Mouse (Mus musculus) embryonic facial prominence, embryonic 14.5 days (tissue): ENCODE results near the gene Ptprs. TPM values are rescaled to one million over a fixed set of nuclear protein-coding genes. Genes with fewer than 3 reads are reported as not detected.

Experiments used
- ATAC-seq: fragments of 200-750 bp; cut with Nextera tagmentation; 2 replicates; pipeline ENCODE4 v1.8.0; 2017; ENCODE audit warnings: low read depth, moderate number of reproducible peaks, moderate TSS enrichment
- DNase-seq: peaks from one replicate; pipeline ENCODE4 v3.0.0-alpha.2; 2015; ENCODE audit warnings: low spot score
- H3K27ac ChIP-seq: fragments of 300-500 bp; sonication (generic); replicated peaks from 2 replicates; pipeline ENCODE4 v1.5.1; 2014; ENCODE audit warnings: low read depth, mild to moderate bottlenecking, low read length, moderate library complexity
- H3K27me3 ChIP-seq: fragments of 300-500 bp; sonication (generic); replicated peaks from 2 replicates; pipeline ENCODE4 v1.6.1; 2014; ENCODE audit warnings: low read length; ENCODE audit not compliant: control insufficient read depth, insufficient read depth
- H3K36me3 ChIP-seq: fragments of 300-500 bp; sonication (generic); 2 replicates; pipeline ENCODE4 v1.6.1; 2014; ENCODE audit warnings: low read length, mixed read lengths; ENCODE audit not compliant: control insufficient read depth, insufficient read depth
- H3K4me1 ChIP-seq: fragments of 300-500 bp; sonication (generic); 2 replicates; pipeline ENCODE4 v1.6.1; 2014; ENCODE audit warnings: antibody characterized with exemption, low read length; ENCODE audit not compliant: control insufficient read depth, insufficient read depth
- H3K4me2 ChIP-seq: fragments of 300-500 bp; sonication (generic); 2 replicates; pipeline ENCODE4 v1.6.1; 2014; ENCODE audit warnings: low read depth, mild to moderate bottlenecking, low read length, moderate library complexity, mixed read lengths
- H3K4me3 ChIP-seq: fragments of 300-500 bp; sonication (generic); 2 replicates; pipeline ENCODE4 v1.5.1; 2014; ENCODE audit warnings: low read depth, mild to moderate bottlenecking, low read length
- H3K9ac ChIP-seq: fragments of 300-500 bp; sonication (generic); 2 replicates; pipeline ENCODE4 v1.6.1; 2014; ENCODE audit warnings: low read depth, mild to moderate bottlenecking, low read length, moderate library complexity, mixed read lengths
- H3K9me3 ChIP-seq: fragments of 300-500 bp; sonication (generic); 2 replicates; pipeline ENCODE4 v1.6.1; 2016; ENCODE audit warnings: low read length; ENCODE audit not compliant: control insufficient read depth
- WGBS: fragments of 180-500 bp; shearing (Covaris S2); extraction: QIAGEN DNeasy Blood & Tissue Kit; methylation state at CpG from one replicate; pipeline ENCODE4 v1.1.7; 2014; 5-methylcytosine and 5-hydroxymethylcytosine counted together
- polyA plus RNA-seq: library from polyadenylated mRNA; unstranded; fragments of >200 nt; fragmentation: Nextera tagmentation; extraction: Ambion mirVana; gene quantifications from 2 replicates; pipeline ENCODE4 v1.2.1, GENCODE M21; 2014

The Ptprs gene
- polyA plus RNA-seq, 1 experiment from 2014 or later, result 104 TPM

GRCm38 (mm10) chr17:56474311-56474830 is 1.9 kb downstream of the Ptprs start:
- Histone ChIP-seq H3K36me3 (no peaks in the 10 kb centered on the region), H3K4me1 (peaks cover 47% of the 10 kb centered on the region), H3K4me3 (peak overlapping the region; percentile 66), H3K27me3 (peaks cover 29% of the 10 kb centered on the region), H3K4me2 (peak overlapping the region; percentile 96), H3K9ac (peak overlapping the region; percentile 92), H3K9me3 (0 out of 2 replicates have a peak, but pooled peaks cover 4% of the 10 kb centered on the region), H3K27ac (no peak overlapping the region)
- no peak for DNase-seq
- WGBS, result 7% methylated on average over 9 of the region's 32 CpGs
- no peak for ATAC-seq

GRCm38 (mm10) chr17:56473611-56473905 is 2.7 kb downstream of the Ptprs start:
- Histone ChIP-seq H3K4me1 (peaks cover 48% of the 10 kb centered on the region), H3K27me3 (peaks cover 29% of the 10 kb centered on the region), H3K9ac (peak overlapping the region; percentile 92), H3K9me3 (0 out of 2 replicates have a peak, but pooled peaks cover 4% of the 10 kb centered on the region), H3K36me3 (no peaks in the 10 kb centered on the region), H3K27ac (no peak overlapping the region), H3K4me2 (peak overlapping the region; percentile 96), H3K4me3 (peak overlapping the region; percentile 66)
- 7% methylated on average over 11 of the region's 11 CpGs for WGBS
- no peak for DNase-seq
- ATAC-seq, result no peak

DNA sequence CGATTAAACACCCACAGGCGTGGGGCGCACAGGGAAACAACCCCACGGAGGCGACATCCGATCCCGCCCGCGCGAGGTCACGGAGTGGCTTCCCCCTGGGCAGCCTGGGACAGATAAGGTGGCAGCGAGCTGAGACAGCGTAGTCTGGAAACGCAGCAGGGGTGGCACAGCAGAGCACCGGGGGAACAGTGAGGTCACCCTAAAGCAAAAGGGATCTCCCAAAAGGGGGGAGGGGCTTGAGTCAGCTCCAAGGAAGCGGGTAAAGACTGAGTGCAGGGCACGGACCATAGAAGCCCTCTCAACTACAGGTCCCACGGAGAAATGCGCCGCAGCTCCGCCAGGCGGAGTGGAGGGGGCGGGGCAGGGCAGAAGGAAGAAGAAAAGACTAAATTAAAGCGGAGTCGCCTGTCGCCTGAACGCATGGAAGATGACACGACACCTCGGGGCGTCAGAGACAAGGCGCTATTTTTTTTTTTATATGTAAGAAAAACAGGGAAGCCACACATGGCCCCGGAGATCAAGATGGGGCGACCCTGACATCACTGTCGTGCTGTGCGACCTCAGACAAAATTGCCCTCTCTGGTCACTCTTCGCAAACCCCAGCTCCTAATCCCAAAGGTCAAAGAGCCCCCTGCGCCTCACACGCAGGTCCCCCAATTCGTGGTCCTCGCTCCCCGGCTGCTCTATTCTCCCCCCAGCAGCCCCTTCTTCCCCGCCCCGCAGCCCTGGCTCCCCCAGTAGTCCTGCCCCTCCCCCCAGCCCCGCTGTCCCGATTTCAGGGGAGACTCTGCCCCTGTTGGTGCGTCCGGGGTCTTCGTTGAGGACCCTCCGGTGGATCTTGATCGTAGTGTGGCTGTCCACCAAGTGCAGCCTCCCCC is 3.3 kb downstream of the Ptprs start:
- peak overlapping the region; percentile 66 for H3K4me3 ChIP-seq
- 3% methylated on average over 50 of the region's 50 CpGs for WGBS
- ATAC-seq, result no peak
- H3K36me3 ChIP-seq, result no peaks in the 10 kb centered on the region
- H3K9me3 ChIP-seq, result 0 out of 2 replicates have a peak, but pooled peaks cover 4% of the 10 kb centered on the region
- peaks cover 51% of the 10 kb centered on the region for H3K4me1 ChIP-seq
- peaks cover 29% of the 10 kb centered on the region for H3K27me3 ChIP-seq
- peak overlapping the region; percentile 92 for H3K9ac ChIP-seq
- H3K4me2 ChIP-seq, result peak overlapping the region; percentile 96
- no peak overlapping the region for H3K27ac ChIP-seq
- peak; percentile 63 for DNase-seq

DNA sequence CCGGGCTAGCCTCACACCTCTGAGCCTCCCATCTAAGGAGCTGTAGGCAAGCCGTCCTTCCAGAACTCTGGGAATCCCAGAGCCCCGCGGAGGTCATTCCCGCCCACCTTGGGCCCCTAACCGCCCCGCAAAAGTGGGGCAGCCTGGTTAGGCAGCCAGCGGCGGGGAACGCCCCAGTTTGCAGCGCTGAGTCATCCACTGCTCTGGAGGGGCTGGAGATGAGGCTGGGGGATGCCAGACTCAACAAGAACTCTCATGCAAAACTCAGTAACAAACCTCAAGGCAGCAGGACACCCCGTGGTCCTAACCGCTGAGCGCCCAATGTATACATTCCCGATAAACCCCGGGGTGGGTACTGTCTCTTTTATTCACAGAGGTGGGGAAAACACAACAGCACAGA is 4.2 kb downstream of the Ptprs start:
- Histone ChIP-seq H3K9ac (0 out of 2 replicates have a peak overlapping the region, but pooled peaks have one; percentile 15), H3K4me3 (peak overlapping the region; percentile 66; the same call in 1 of the 2 replicates), H3K4me2 (peak overlapping the region; percentile 96), H3K4me1 (peaks cover 58% of the 10 kb centered on the region), H3K36me3 (no peaks in the 10 kb centered on the region), H3K27ac (no peak overlapping the region; the same call in 1 of the 2 replicates), H3K9me3 (0 out of 2 replicates have a peak, but pooled peaks cover 4% of the 10 kb centered on the region), H3K27me3 (peaks cover 29% of the 10 kb centered on the region)
- ATAC-seq (no peak), DNase-seq (no peak)
- 12% methylated on average over 16 of the region's 16 CpGs for WGBS

DNA sequence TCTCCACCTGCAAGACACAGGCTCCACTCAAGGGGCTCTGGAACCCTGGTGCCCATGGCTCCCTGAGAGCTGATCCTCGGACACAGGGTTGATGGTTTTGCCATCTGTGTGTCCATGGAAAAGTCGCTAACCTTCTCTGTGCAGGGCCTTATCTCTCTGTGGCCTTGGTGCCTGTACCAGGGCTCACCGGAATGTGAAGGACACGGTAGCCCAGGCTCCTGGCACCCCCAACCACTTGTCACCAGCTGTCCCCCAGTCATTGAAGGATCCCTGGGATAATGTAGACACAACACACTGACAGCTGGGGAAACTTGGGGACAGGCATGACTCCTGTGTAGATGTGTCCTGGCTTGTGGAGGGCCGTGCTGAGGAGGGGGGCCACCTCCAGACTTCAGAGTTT is 5.1 kb downstream of the Ptprs start:
- ATAC-seq, result no peak

GRCm38 (mm10) chr17:56470571-56470970 is 5.7 kb downstream of the Ptprs start:
- Histone ChIP-seq H3K9me3 (no peaks in the 10 kb centered on the region), H3K4me2 (peak overlapping the region; percentile 49), H3K36me3 (no peaks in the 10 kb centered on the region), H3K27ac (no peak overlapping the region), H3K9ac (peak overlapping the region; percentile 52; the same call in 1 of the 2 replicates), H3K4me3 (no peak overlapping the region; the same call in 1 of the 2 replicates), H3K4me1 (peaks cover 65% of the 10 kb centered on the region), H3K27me3 (peaks cover 28% of the 10 kb centered on the region)
- DNase-seq (no peak), ATAC-seq (no peak)
- WGBS, result 19% methylated on average over 10 of the region's 10 CpGs

More for the DNA sequence above, 5.1 kb downstream of the Ptprs start:
- Histone ChIP-seq H3K4me3 (no peak overlapping the region), H3K27me3 (peaks cover 29% of the 10 kb centered on the region), H3K27ac (no peak overlapping the region), H3K4me1 (peaks cover 65% of the 10 kb centered on the region), H3K9ac (no peak overlapping the region), H3K9me3 (no peaks in the 10 kb centered on the region), H3K4me2 (no peak overlapping the region), H3K36me3 (no peaks in the 10 kb centered on the region)
- no peak for DNase-seq
- 77% methylated on average over 5 of the region's 5 CpGs for whole genome bisulfite sequencing

DNA sequence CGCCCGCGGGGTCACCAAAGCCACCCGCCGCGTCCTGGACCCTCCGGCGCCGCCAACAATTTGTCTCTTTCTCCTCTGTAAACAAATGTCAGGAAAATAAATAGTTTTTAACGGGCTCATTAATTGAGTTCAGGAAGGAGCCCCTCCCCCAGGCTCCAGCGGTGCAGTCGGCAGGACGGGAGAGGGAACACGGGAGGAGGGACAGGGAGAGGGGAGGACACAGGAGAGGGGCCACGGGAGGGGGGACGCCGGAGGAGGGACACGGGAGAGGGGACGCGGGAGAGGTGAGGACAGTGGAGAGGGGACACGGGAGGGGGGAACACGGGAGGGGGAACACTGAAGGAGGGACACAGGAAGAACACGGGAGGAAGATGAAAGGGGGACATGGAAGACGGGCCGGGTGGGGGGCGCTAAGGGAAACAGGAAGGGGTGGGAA is 6.3 kb downstream of the Ptprs start:
- Histone ChIP-seq H3K4me2 (peak overlapping the region; percentile 49), H3K9ac (peak overlapping the region; percentile 52), H3K36me3 (no peaks in the 10 kb centered on the region), H3K9me3 (no peaks in the 10 kb centered on the region), H3K27ac (0 out of 2 replicates have a peak overlapping the region, but pooled peaks have one; percentile 8), H3K4me1 (peaks cover 63% of the 10 kb centered on the region), H3K27me3 (peaks cover 22% of the 10 kb centered on the region), H3K4me3 (peak overlapping the region; percentile 26)
- no peak for ATAC-seq
- WGBS, result 7% methylated on average over 25 of the region's 26 CpGs
- DNase-seq, result no peak

DNA sequence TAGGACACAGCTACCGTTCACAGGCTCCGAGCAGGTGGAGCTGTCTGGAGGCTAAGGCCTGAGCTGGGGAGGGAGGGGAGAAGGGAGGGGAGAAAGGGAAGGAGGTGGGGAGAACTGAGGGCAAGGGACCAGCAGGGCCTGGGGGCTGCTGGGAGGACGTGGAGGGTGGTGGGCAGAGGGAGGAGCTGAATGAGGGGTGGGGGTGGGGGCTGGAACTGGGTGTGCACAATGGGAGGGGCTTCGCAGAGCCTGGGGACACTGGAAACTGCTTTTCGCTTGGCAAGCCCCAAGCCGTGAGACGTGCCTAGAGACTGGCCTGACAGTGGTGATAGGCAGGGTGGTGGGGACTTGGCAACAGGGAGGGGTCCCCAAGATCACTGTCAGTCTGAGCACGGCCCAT is 7.0 kb downstream of the Ptprs start:
- Histone ChIP-seq H3K4me3 (0 out of 2 replicates have a peak overlapping the region, but pooled peaks have one; percentile 26), H3K36me3 (no peaks in the 10 kb centered on the region), H3K27me3 (peaks cover 15% of the 10 kb centered on the region), H3K9me3 (no peaks in the 10 kb centered on the region), H3K4me1 (peaks cover 60% of the 10 kb centered on the region), H3K27ac (0 out of 2 replicates have a peak overlapping the region, but pooled peaks have one; percentile 18), H3K9ac (no peak overlapping the region; the same call in 1 of the 2 replicates), H3K4me2 (peak overlapping the region; percentile 49; the same call in 1 of the 2 replicates)
- DNase-seq, result no peak
- 41% methylated on average over 8 of the region's 8 CpGs for WGBS
- ATAC-seq, result no peak
